Mouse (Mus musculus) heart, embryonic 10.5 days (tissue): ENCODE measurements around the gene Gm6309. TPM values are rescaled to one million over a fixed set of nuclear protein-coding genes. Genes with fewer than 3 reads are reported as not detected.
A peak's percentile ranks its signal among the peaks of the same experiment; 100 is the strongest.
"Not testable (repeated sequence)": the region's sequence is repeated elsewhere in the genome, so short reads cannot be mapped to it uniquely, and the experiment has no call there.

Source experiments
- DNase-seq: peaks from one replicate; pipeline ENCODE4 v3.0.0-alpha.2; 2017; ENCODE audit warnings: low spot score
- H3K27ac ChIP-seq: fragments of 300-500 bp; sonication (generic); 2 replicates; pipeline ENCODE4 v1.5.1; 2016; ENCODE audit warnings: mild to moderate bottlenecking
- H3K27me3 ChIP-seq: fragments of 300-500 bp; sonication (generic); 2 replicates; pipeline ENCODE4 v1.6.1; 2016; ENCODE audit warnings: mild to moderate bottlenecking; ENCODE audit not compliant: poor library complexity, insufficient read depth, severe bottlenecking
- H3K36me3 ChIP-seq: fragments of 300-500 bp; sonication (generic); 2 replicates; pipeline ENCODE4 v1.6.1; 2016; ENCODE audit warnings: mild to moderate bottlenecking, moderate library complexity
- H3K4me1 ChIP-seq: fragments of 300-500 bp; sonication (generic); 2 replicates; pipeline ENCODE4 v1.6.1; 2016; ENCODE audit warnings: mild to moderate bottlenecking
- H3K4me3 ChIP-seq: fragments of 300-500 bp; sonication (generic); 2 replicates; pipeline ENCODE4 v1.5.1; 2016; ENCODE audit warnings: mild to moderate bottlenecking, moderate library complexity
- H3K9me3 ChIP-seq: fragments of 300-500 bp; sonication (generic); 2 replicates; pipeline ENCODE4 v1.6.1; 2016; ENCODE audit warnings: mild to moderate bottlenecking, moderate library complexity
- WGBS: fragments of 180-500 bp; shearing (Covaris S2); methylation state at CpG from one replicate; pipeline ENCODE4 v1.1.7; 2016; 5-methylcytosine and 5-hydroxymethylcytosine counted together
- polyA plus RNA-seq: library from polyadenylated mRNA; unstranded; fragments of >200 nt; fragmentation: Nextera tagmentation; extraction: Ambion mirVana; gene quantifications from 2 replicates; pipeline ENCODE4 v1.2.1, GENCODE M21; 2016

The Gm6309 gene
- polyA plus RNA-seq, result not detected in 2 replicates

- DNase-seq, result peak; percentile 10
- not testable (repeated sequence) for H3K27ac ChIP-seq, H3K27me3 ChIP-seq, H3K4me3 ChIP-seq, H3K36me3 ChIP-seq, H3K4me1 ChIP-seq, H3K9me3 ChIP-seq
- 83% methylated on average over 2 of the region's 2 CpGs for WGBS
Measured at GRCm38 (mm10) chr5:146170621-146171020, at the start of gene Gm6309. TSS of gene Gm6309 (minus strand) at chr5:146170721.

- no peak for DNase-seq
Measured at GRCm38 (mm10) chr5:146205537-146205936, 35.0 kb upstream of the Gm6309 start.

GRCm38 (mm10) chr5:146203921-146204320 is 33.4 kb upstream of the Gm6309 start:
- 0 out of 2 replicates have a peak, but pooled peaks cover 3% of the 10 kb centered on the region for H3K9me3 ChIP-seq
- 81% methylated on average over 2 of the region's 2 CpGs for WGBS
- DNase-seq, result no peak
- H3K4me3 ChIP-seq, result no peak overlapping the region
- no peaks in the 10 kb centered on the region for H3K27me3 ChIP-seq
- no peak overlapping the region for H3K27ac ChIP-seq
- peaks cover 70% of the 10 kb centered on the region for H3K36me3 ChIP-seq
- H3K4me1 ChIP-seq, result no peaks in the 10 kb centered on the region

More at GRCm38 (mm10) chr5:146205537-146205936, 35.0 kb upstream of the Gm6309 start:
- 86% methylated on average over 5 of the region's 5 CpGs for WGBS
- Histone ChIP-seq H3K27me3 (no peaks in the 10 kb centered on the region), H3K27ac (no peak overlapping the region), H3K4me3 (no peak overlapping the region), H3K36me3 (peaks cover 84% of the 10 kb centered on the region), H3K9me3 (0 out of 2 replicates have a peak, but pooled peaks cover 2% of the 10 kb centered on the region), H3K4me1 (no peaks in the 10 kb centered on the region)

GRCm38 (mm10) chr5:146200580-146200979 is 30.1 kb upstream of the Gm6309 start:
- Histone ChIP-seq H3K36me3 (peaks cover 36% of the 10 kb centered on the region), H3K9me3 (0 out of 2 replicates have a peak, but pooled peaks cover 3% of the 10 kb centered on the region), H3K4me1 (no peaks in the 10 kb centered on the region), H3K27me3 (no peaks in the 10 kb centered on the region), H3K27ac (no peak overlapping the region), H3K4me3 (no peak overlapping the region)
- DNase-seq, result no peak
- 96% methylated on average over 6 of the region's 6 CpGs for WGBS

GRCm38 (mm10) chr5:146199540-146199939 is 29.0 kb upstream of the Gm6309 start:
- H3K36me3 ChIP-seq, result peaks cover 26% of the 10 kb centered on the region
- no peak for DNase-seq
- H3K9me3 ChIP-seq, result 0 out of 2 replicates have a peak, but pooled peaks cover 3% of the 10 kb centered on the region
- no peaks in the 10 kb centered on the region for H3K27me3 ChIP-seq
- H3K4me1 ChIP-seq, result no peaks in the 10 kb centered on the region
- H3K27ac ChIP-seq, result no peak overlapping the region
- no peak overlapping the region for H3K4me3 ChIP-seq
- WGBS, result 73% methylated on average over 2 of the region's 2 CpGs

GRCm38 (mm10) chr5:146199073-146199472 is 28.6 kb upstream of the Gm6309 start:
- Histone ChIP-seq H3K4me3 (no peak overlapping the region), H3K27ac (no peak overlapping the region), H3K36me3 (peaks cover 21% of the 10 kb centered on the region), H3K9me3 (0 out of 2 replicates have a peak, but pooled peaks cover 3% of the 10 kb centered on the region), H3K27me3 (no peaks in the 10 kb centered on the region), H3K4me1 (no peaks in the 10 kb centered on the region)
- no peak for DNase-seq

- H3K4me1 ChIP-seq, result no peaks in the 10 kb centered on the region
- no peak for DNase-seq
- no peaks in the 10 kb centered on the region for H3K36me3 ChIP-seq
- H3K9me3 ChIP-seq, result no peaks in the 10 kb centered on the region
- no peak overlapping the region for H3K27ac ChIP-seq
- 78% methylated on average over 8 of the region's 8 CpGs for WGBS
- no peak overlapping the region for H3K4me3 ChIP-seq
- H3K27me3 ChIP-seq, result no peaks in the 10 kb centered on the region
Measured at GRCm38 (mm10) chr5:146193360-146193759, 22.8 kb upstream of the Gm6309 start.

GRCm38 (mm10) chr5:146190501-146191269 is 20.2 kb upstream of the Gm6309 start:
- no peak for DNase-seq
- H3K27me3 ChIP-seq, result no peaks in the 10 kb centered on the region
- no peaks in the 10 kb centered on the region for H3K36me3 ChIP-seq
- H3K27ac ChIP-seq, result no peak overlapping the region
- H3K4me1 ChIP-seq, result no peaks in the 10 kb centered on the region
- no peak overlapping the region for H3K4me3 ChIP-seq
- H3K9me3 ChIP-seq, result no peaks in the 10 kb centered on the region
- 61% methylated on average over 3 of the region's 3 CpGs for WGBS

GRCm38 (mm10) chr5:146190093-146190492 is 19.6 kb upstream of the Gm6309 start:
- Histone ChIP-seq H3K36me3 (no peaks in the 10 kb centered on the region), H3K4me3 (no peak overlapping the region), H3K4me1 (no peaks in the 10 kb centered on the region), H3K27me3 (no peaks in the 10 kb centered on the region), H3K27ac (no peak overlapping the region), H3K9me3 (no peaks in the 10 kb centered on the region)
- DNase-seq, result no peak
- 65% methylated on average over 4 of the region's 4 CpGs for WGBS

- WGBS, result 79% methylated on average over 7 of the region's 7 CpGs
- Histone ChIP-seq H3K4me3 (no peak overlapping the region), H3K4me1 (no peaks in the 10 kb centered on the region), H3K36me3 (no peaks in the 10 kb centered on the region), H3K9me3 (no peaks in the 10 kb centered on the region), H3K27ac (no peak overlapping the region), H3K27me3 (no peaks in the 10 kb centered on the region)
- DNase-seq, result no peak
Measured at GRCm38 (mm10) chr5:146188712-146189111, 18.2 kb upstream of the Gm6309 start.

- no peak overlapping the region for H3K27ac ChIP-seq
- WGBS, result 89% methylated on average over 1 of the region's 1 CpGs
- H3K36me3 ChIP-seq, result no peaks in the 10 kb centered on the region
Measured at GRCm38 (mm10) chr5:146188144-146188543, 17.6 kb upstream of the Gm6309 start.

GRCm38 (mm10) chr5:146187441-146187840 is 16.9 kb upstream of the Gm6309 start:
- not testable (repeated sequence) for H3K27ac ChIP-seq, H3K36me3 ChIP-seq, H3K4me3 ChIP-seq, H3K9me3 ChIP-seq, H3K4me1 ChIP-seq, DNase-seq, H3K27me3 ChIP-seq
- 20% methylated on average over 5 of the region's 5 CpGs for whole genome bisulfite sequencing

More at GRCm38 (mm10) chr5:146188144-146188543, 17.6 kb upstream of the Gm6309 start:
- H3K9me3 ChIP-seq, result no peaks in the 10 kb centered on the region
- no peaks in the 10 kb centered on the region for H3K4me1 ChIP-seq
- no peak overlapping the region for H3K4me3 ChIP-seq
- DNase-seq, result no peak
- H3K27me3 ChIP-seq, result no peaks in the 10 kb centered on the region

GRCm38 (mm10) chr5:146185204-146185603 is 14.7 kb upstream of the Gm6309 start, which contains the start of gene 1700001J03Rik:
TSS of gene 1700001J03Rik (minus strand) at chr5:146185304.
- not testable (repeated sequence) for H3K9me3 ChIP-seq, H3K27me3 ChIP-seq, H3K4me3 ChIP-seq, H3K36me3 ChIP-seq, DNase-seq, H3K27ac ChIP-seq, H3K4me1 ChIP-seq
- WGBS, result 79% methylated on average over 4 of the region's 4 CpGs
